Mouse (Mus musculus): ENCODE data around the gene Alpl.

DNA sequence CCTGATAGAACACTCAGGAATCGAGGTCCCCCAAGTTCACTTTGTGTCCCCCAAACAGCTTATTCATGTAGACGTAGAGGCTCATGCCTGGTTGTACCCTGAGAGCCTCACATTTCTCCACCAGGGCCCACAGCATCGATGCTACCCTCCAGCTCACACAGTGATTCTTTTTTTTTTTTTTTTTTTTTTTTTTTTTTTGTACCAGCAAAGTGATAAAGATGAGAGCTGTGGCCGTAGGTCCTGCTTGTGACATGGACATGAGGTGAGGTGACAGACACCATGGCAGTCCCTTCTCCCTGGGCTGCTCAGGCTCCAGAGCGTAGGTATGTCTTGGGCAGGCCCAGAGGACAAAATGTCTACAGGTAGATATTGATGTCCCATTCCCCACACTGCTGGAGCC is 5.2 kb downstream of the Alpl start:
- TF ChIP-seq POLR2A (IDR thresholded peaks at IDR 0.05; ENCODE audit: borderline replicate concordance, extremely low read depth, insufficient read depth, insufficient read length, poor library complexity, severe bottlenecking) (no peak), CTCF (IDR thresholded peaks at IDR 0.05; ENCODE audit: borderline replicate concordance, extremely low read depth, insufficient read depth, insufficient read length) (no peak)
